Mouse (Mus musculus) testis, adult 2 months (tissue): ENCODE data around the gene Pdx1.

Source experiments
- CTCF ChIP-seq: fragments of 200-500 bp; IDR thresholded peaks from 2 replicates; pipeline ENCODE4 v1.5.1; 2012; ENCODE audit warnings: low read depth, mild to moderate bottlenecking, inconsistent platforms, low read length, moderate library complexity; ENCODE audit not compliant: control insufficient read depth, insufficient read depth, insufficient replicate concordance
- POLR2A ChIP-seq: fragments of 200-500 bp; IDR thresholded peaks from 2 replicates; pipeline ENCODE4 v1.6.1; 2012; ENCODE audit warnings: low read depth, mild to moderate bottlenecking, inconsistent platforms, low read length, moderate library complexity; ENCODE audit not compliant: control insufficient read depth

DNA sequence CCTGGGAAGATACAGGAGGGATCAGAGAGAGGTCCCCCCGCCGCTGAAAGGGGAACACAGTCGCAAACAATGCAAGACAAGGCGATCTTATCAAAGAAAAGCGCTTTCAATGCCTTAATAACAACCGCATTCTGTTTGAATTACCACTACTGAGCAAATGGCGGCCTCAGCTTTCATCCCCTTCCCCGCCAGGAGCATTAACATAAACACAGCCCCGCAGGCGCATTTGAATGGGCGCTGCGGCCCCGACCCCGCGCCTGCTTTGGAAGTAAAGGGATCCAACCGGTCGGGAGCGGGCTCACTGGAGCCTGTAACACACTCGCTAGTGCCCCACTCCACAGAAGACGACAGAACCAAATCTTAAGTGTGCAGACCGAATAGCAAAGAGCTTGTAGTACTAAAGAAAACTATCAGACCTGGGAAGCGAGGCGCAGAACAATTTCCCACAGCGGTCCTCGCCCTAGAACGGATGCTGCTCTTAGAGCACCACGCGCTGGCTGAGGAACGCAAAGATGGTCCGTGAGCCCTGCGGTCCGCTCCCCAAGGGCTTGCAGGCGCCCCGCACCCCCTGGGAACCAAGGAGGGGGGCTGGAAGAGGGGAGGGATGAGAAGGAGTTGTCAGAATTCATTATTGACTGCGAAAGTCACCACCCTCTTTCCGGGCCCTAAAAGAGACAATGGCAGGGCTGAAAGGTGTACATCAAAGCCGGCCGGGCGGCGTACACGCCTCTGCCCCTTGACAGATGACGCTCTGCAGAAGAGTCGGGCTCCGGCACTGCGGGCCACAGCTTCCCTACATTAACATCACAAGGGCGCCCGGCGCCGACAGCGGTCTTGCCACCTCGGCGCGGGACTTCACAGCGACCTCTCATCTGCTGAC is 34.8 kb downstream of the Pdx1 start:
- TF ChIP-seq CTCF (no peak), POLR2A (no peak)
